Mouse (Mus musculus) right cerebral cortex, adult 18-20 months (tissue): Measurements from ENCODE around the gene Cebpg.

Experiments
- DNase-seq: peaks from one replicate; pipeline ENCODE4 v3.0.0; 2022; ENCODE audit warnings: mixed read lengths

Gene Cebpg

GRCm38 (mm10) chr7:35023251-35023650 is 33.1 kb downstream of the Cebpg start:
- DNase-seq, result no peak

GRCm38 (mm10) chr7:35021365-35021764 is 35.0 kb downstream of the Cebpg start:
- DNase-seq, result peak; percentile 48

- no peak for DNase-seq
Measured at GRCm38 (mm10) chr7:35015252-35015651, 41.1 kb downstream of the Cebpg start.

GRCm38 (mm10) chr7:35013228-35013627 is 43.1 kb downstream of the Cebpg start:
- no peak for DNase-seq

GRCm38 (mm10) chr7:35006661-35007060 is 49.7 kb downstream of the Cebpg start:
- DNase-seq, result no peak

GRCm38 (mm10) chr7:35003171-35003737 is 53.1 kb downstream of the Cebpg start:
- no peak for DNase-seq

- no peak for DNase-seq
Measured at GRCm38 (mm10) chr7:35000839-35001238, 55.5 kb downstream of the Cebpg start.
